Mouse (Mus musculus) c-Kit-positive CD71-positive TER-119-positive erythroid progenitor cells, embryonic 14.5 days (primary cell): ENCODE results near the gene Ctns.
A peak's percentile ranks its signal among the peaks of the same experiment; 100 is the strongest.

ENCODE experiments used
- DNase-seq: peaks from one replicate; pipeline ENCODE4 v3.0.0-alpha.2; 2013; ENCODE audit warnings: low spot score

The Ctns gene

DNA sequence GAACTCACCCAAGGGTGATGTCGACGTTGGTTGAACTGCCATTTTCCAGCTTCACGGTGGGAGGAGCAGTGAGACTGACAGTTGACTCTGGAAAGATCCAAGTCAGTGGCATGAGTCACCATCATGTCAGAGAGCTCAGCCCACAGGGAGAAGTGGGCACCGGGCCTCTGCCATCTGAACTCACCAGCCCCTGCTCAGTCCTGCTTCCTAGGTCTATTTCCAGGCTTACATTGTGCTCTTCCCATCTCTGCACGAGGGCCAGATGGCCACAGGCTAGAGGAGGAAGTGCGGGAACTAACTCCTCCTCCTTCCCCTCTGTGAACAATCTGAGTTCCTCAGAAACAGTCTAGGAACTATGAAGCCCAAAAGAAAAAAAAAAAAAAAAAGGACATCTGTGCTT is 5.8 kb downstream of the Ctns start:
- DNase-seq = no peak

DNA sequence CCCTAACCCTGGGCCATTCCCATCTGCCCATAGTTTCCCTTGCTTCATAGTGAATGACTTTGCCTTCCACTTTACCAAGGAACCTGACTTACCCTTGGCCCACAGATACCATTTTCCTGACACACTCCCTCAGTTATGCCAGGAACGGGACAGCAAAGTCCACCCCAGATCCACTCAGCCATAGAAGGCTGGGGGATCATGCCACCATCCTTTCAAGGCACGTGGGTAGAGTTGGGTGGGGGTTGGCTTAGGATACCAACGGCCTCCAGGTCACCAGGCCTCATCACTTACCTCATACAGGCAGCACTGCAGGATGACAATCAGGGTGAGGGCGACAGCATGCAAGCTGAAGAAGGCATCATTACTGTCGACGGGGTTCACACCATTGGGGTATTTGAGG is 11.6 kb downstream of the Ctns start:
- no peak for DNase-seq

DNA sequence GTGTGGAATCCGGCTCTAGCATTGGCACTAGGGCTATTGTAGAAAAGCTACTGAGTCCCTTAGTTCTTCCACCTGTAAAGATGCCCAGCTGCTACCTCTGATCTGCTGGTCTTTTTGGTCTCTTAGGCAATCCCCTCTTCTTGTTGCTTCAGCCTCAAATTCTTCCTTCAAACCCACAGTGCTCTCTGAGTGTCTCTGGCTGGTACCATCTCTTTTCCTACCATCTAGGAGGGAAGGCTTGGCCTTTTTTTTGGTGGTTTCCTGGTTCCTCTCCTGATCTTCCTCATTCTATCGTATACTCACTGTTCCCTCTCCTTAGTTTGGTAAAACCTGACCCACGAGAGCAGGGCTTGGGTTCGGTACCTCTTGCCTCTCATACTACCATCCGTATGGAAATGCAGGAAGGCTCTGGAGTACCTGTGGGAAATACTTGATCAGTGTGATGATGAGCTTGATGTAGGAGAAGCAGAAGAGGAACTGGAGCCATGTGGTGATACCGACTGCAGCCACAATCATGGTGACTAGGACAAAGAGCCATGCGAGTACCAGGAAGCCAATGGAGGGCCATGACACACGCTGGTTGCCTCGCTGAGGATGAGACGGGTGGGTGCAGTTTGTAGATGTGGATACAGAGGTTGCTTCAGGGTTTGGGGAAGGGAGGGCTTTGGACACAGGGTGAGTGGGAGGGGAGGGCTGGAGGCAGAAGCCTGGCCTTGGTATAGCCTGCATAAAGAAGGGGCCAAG is 12.8 kb downstream of the Ctns start:
- no peak for DNase-seq

DNA sequence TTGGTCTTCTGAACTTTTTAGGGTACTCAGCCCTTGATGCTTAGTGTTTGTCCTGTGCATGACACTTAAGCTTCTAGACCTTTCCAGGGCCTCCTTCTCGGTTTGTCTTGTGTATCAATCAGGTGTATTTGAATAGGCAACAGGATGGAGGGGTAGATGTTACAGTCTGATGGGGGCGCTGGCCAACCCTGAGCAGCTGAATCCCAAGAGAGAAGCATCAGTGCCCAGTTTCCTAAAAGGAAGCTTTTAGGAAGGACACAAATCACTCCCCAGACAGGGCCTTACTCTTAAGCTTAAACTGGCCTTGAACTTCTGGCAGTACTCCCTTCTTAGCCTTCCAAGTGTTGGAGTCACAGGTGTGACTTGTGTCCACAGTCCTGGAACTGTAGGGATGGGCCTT is 20.9 kb downstream of the Ctns start:
- no peak for DNase-seq

DNA sequence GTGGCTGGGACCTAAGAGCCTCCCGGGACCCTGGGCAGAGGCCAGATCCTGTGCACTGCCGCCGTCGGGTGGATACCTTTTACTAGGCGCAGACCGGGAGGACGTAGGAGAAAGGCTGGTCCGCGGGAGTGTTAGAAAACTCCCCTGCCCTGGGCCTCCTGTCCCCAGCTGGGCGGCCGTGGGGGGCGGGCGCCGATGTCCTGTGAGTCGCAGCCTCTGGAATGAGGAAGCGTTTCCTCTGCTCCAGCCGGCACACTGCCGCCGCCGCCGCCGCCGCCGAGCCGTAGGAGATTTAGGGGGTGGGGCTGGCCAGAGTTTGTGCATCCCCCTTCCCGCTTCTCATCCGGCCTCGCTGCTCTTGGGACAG is 21.4 kb downstream of the Ctns start:
- no peak for DNase-seq

DNA sequence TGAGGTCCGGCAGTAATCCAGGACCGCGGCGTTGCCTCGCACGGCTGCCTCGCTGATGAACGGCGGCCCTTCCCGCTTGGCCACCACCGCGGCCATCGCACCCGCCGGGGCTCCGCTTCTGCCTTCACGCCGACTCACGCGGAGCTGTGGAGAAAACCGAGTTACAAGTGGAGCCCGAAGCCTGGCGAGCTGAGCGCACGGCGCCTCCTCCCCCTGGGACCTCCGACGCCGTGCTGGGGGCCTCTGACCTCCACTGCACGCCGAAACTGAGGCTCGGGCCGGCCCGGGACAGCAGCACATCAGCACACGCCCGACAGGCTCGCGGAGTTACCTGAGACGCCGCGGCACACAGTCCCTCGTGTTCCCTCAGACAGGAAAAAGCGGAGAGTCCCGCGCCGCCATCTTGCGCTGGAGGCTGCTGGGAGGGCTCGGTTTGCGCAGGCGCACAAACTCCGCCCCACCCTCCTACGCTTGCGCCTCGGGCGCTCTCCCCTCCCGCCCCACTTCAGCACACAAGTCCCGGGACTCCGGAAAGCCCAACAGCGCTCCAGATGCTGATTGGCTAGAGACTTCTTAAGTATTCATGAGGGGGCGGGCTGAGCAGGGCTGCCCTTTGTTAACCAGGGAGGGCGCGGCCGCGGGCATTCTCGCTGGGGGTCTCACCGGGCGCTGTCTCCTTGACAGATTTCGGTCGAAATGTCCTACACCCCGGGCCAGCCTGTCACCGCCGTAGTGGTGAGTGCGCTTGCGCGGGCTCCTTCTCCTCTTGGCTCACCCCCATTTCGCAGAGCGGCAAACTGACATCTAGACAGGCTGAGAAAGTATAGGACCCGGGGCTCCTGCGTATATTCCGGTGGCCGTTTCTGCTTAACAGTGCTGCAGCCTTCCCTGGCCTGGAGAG is 22.0 kb downstream of the Ctns start, which contains the start of the genes Emc6 and Tax1bp3:
Gene Emc6, minus strand, starts transcription at position 430 of the 901 bp plus-strand sequence.
Gene Tax1bp3, plus strand, starts transcription at position 476 of the 901 bp plus-strand sequence.
- DNase-seq = peak; percentile 95

DNA sequence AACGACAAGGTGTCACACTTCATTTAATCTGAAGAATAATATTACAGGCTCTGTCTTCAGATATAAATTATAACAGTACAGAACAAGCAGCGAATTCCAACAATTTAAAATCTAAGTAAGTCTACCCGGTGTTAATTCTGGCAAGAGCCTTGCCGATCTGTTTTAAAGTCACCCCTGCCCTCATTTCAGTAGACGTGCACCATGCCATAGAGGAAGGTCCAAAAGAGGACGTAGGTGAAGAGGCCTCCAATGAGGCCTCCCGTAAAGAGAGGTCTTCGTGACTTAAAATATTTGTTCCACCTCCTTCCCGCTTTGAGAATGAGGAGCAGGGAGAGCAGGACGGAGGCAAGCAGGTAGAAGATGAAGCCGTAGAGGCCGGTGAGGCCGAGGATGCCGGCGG is 22.7 kb downstream of the Ctns start:
- peak; percentile 39 for DNase-seq

DNA sequence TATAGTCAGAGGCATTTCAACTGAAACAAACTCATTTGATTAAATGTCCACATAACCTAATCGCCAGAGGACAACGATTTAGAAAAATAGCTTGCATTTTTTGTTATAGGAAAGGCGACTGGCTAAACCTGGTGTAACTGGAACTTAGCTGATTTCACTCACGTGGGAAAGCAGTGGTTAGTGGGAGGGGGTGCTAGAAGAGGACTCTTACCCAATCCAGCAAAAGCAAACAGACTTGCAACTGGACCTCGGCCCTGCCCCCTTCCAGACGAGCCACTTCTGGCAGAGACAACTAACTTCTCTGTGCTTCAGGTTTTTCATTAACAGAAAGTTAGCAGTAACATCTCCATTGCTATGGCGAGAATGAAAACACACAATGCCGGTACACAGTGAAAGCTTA is 23.2 kb downstream of the Ctns start:
- DNase-seq = no peak

DNA sequence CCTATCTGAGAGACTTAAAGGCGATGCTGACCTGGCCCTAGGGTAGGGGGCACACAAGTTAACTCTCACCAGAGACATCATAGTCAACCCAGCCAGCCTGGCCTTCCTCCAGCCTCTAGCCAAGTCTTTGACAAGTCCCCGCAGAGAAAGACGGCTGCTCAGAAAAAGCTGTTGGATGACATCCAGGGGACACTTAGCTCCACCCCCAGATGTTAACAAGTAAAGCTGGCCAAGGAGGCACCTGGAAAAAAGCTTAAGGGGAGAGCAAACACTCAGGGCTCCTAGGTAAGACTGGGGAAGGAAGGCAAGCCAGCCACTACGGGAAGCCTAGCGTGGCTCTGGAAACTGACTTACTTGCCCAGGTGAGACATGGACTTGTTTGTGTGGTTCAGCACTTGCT is 26.7 kb downstream of the Ctns start:
- no peak for DNase-seq

DNA sequence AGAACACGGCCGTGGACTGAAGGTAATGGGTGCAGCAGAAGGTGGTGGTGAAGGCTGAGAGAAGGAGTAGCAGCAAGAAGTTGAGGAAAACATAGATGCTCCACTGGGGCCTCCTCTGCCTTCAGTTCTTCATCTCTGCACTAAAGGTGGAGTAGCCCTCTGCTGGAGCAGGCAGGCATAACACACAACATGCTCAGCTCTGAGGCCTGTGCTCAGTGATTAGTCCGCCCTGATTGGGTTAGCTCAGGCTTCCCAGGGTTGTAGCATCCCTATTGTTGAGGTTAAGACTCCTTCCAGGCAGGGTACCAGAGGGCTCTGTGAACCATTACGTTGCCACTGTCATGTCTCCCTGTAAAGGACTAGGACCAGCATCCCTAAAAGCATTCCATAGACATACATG is 29.6 kb downstream of the Ctns start:
- peak; percentile 47 for DNase-seq

DNA sequence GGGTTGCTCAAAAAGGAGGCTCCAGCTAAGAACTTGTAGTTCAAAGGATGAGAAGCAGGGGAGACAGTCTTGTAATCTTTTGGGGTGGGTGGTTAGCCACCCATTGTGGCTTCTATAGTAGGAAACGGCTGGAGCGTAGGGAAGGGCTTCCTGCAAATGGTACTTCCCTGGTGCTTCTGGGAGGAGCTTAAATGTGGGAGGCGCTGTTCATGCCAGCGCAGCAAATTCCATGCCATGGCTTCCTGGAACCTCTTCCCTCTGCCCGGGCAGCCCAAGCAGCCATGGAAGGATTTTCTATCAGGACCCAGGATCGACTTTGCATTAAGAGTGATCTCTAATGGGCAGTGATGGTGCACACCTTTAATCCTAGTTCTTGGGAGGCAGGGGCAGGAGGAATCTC is 30.3 kb downstream of the Ctns start:
- no peak for DNase-seq

DNA sequence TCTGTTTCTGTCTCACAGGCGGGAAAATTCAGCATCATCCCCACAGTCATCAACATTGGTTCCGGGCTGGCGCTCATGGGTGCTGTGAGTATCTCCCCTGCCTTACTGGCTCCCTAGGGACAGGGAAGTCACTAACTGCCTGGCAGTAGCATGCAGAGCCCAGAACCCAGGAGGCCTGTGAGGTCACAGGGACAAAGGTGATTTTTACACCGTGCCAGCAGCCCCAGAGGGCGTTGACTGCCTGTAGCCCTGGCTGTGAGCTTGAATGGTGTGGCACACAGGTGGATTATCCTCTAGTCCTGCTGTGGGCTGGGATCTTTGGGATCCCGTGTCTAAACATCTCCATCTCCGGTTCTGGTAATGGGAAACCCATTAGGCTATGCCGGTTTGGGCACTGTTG is 30.8 kb downstream of the Ctns start:
- no peak for DNase-seq

DNA sequence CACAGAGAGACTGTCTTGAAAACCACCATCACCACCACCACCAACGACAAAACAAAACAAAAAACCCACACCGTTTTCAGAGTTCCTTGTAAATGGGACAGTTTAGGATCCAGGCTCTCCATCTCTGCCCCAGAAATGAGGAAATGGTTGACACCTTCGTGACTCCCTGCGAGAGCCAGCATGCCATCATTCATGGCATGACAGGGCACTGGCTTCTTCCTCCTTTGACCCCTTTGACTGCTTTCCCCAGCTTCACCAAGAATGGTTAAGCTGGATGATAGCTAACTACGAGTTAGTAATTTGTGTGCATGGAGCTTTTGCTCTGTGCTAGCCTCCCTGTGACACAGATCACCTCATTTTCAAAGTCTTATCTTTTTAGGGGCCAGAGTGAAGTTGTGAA is 36.6 kb downstream of the Ctns start:
- DNase-seq = no peak

DNA sequence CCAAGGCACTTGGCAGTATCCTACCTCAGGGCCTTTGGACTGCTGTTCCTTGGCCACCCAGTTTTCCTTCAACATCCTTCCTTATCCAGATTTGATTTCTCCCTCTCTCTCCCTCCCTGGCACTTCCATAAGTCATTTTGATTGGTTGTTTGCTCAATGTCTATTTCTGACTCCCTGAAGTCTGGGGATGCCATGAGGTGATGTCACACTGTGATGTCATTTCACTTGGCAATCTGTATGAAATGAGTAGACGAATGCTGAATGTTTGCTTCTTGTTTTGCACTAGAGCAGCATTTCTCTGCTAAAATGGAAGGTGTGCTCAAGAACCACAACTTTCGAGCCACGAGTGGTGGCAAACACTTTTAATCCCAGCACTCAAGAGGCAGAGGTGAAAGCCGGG is 37.2 kb downstream of the Ctns start:
- DNase-seq = no peak

DNA sequence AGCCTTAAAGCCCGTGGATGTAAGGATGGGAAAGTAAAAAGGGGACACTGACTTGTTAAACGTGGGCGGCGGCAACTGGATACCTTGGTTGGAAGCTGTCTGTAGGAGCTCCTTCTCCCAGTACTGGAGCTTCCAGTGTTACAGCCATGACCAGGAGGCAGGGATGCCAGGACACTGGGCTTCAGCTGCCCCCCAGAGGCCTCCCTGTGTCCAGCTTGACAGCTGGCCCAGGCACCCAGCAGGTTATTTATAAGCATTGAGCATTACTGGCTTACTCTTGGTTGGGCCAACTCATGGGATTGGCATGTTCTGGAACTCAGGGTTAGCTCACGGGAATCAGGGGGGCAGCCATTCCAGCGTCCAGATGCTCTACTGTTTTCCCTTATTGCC is 38.0 kb downstream of the Ctns start:
- no peak for DNase-seq

DNA sequence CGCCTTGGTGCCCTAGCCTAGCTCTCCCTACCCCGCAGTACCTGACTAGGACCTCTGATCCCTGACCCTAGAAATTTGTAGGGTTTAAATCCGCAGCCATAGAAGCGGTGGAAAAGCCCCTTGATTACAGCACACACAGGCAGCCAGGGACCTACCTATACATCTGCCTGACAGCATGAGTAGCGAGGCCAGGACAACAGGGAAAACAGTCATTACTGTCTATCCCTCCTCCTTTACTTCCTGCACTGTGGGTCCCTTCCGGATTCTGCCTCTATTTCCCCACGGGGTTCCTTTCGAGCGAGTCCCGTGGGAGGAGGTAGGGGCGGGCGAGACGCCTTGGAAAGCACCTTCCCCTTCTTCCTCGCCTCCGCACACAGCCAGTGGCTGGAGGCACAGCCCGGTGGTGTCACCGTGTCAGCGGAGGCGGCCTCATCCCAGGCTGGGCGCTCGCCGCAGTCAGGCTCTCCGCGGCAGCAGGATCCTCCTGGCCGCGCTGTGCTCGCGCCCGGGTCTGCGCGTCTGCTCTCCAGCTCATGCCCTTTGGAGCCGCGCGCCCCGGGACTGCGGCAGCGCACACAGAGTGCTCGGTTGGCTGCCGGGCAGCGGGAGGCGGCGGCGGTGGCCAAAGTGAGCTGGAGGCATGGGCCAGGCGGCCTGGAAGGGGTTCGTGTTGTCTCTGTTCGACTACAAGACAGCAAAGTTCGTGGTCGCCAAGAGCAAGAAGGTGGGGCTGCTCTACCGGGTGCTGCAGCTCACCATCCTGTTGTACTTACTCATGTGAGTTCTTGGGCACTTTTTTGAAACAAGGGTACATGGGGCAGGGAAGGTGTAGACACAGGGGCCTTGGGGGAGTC is 38.7 kb downstream of the Ctns start, which contains the start of gene P2rx5:
Gene P2rx5, plus strand, starts transcription at position 465 of the 854 bp plus-strand sequence.
- DNase-seq = no peak

DNA sequence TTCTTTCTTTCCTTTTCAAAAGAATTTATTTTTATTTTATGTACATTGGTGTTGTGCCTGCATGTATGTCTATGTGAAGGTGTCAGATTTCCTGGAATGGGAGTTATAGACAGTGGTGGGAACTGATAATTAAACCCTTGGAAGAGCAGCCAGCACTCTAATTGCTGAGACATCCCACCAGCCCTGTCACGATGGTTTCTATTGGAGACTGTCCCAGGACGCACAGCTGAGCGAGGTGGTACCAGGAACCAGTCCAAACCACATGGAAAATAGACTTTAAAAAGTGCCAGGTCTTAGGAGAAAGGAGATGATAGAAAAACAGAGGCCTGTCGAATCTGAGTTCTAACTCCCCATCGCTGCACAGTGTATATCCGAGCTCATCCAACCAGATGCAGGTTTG is 43.8 kb downstream of the Ctns start:
- DNase-seq = no peak

DNA sequence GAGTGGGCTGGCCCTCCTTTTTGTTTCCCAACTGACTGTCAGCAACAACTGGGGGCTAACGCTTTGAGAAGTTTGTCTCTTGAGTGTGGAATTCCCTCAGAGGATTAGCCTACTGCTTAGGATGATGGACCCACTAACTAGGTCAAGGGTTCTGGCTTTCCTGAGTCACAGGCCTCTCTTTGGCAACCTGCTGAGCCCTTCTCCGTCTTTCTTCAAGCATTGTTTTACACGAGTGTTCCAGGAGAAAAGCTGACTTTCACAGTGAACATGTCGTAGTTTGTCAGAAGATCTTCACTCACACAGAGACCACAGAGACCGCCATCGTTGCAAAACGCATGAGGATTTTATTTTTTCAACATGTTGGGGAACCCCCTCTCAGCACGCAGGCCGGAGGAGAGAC is 50.6 kb downstream of the Ctns start:
- DNase-seq = no peak

DNA sequence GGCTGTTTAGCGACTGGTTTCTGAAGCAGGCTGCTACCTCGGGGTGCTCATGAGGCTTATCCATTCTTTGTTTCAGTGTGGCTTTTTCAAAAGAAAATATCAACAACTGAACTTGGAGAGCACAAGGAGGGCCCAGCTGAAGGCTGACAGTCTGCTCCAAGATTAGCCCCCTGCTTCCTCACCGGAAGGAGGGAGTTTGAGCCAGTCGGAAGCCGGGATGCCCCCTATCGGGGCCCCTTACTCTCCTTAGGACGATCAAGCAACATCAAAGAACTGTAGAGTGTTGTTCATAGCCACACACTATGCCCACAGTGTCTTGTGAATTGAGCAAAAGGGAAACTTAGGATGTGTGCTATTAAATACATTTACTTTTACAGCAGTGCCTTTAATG is 51.9 kb downstream of the Ctns start:
- no peak for DNase-seq

DNA sequence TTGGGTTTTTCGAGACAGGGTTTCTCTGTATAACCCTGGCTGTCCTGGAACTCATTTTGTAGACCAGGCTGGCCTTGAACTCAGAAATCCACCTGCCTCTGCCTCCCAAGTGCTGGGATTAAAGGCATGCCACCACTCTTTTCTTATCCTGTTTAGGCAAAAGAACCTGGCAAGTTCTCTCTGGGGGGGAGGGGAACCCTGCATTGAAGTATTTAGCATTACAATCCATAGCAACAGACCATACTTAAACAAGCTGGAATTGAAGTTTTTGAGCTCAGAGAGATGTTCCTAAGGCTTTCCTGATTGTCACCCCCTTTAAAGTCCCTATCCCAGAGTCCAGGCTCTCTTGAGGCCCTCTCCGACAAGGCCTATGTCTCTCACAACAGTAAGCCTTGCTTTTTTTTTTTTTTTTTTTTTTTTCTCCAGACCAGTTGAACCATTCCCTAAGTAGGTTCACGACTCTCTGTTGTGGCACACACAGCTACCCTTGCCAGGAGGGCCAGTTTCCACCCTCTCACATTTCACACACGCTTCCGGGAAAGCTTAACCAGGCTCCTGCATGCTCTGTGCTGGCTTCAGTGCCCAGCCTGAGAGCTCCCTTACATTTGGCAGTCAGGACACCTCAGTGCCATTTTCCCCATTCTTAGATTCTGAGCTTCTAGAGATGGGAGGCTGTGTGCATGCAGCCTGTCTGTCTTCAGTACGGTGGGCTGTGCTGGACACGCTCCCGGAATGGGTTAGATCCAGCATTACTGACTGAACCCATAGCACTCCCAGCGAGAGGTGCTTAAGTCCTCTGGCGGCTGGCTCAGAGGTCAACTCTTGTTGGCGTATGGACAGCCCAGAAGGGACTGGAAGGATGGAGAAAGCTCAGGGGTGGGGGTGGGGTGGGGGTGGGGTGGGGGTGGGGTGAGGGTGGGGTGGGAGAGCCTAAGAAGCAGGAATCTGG is 52.5 kb downstream of the Ctns start:
- no peak for DNase-seq

DNA sequence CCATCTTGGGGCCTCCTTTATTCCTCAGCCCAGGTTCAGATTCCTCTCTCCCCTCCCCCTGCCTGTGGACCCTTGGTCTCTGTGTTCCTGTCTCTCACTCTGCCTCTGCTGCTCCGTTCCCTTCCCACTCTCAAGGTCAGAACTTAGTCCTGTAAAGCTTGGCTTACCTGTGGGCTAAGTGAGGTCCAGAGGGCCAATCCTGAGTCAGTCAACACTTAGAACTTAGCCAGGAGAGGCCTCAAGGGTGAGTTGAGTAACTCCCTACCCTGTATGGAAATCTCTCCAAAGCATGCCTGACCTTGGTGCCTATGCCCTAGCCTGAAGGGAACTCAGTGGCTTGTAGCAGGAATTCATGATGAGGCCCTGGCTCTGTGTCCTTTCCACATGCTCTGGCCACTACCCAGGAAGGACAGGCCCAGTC is 54.6 kb downstream of the Ctns start:
- DNase-seq = no peak
